Mouse (Mus musculus) urinary bladder, adult 18-20 months (tissue): ENCODE measurements around the gene Zmynd11.

Source experiments
- DNase-seq, 2 experiments: peaks; one replicate each; pipeline ENCODE4 v3.0.0; 2022; ENCODE audit warnings: low spot score in 2 of 2, mixed read lengths in 2 of 2

The Zmynd11 gene

GRCm38 (mm10) chr13:9656613-9657012 lies 108.5 kb downstream of the Zmynd11 start:
- DNase-seq, result no peak

- DNase-seq, result no peak
Observed at GRCm38 (mm10) chr13:9653018-9653417, 112.1 kb downstream of the Zmynd11 start.

GRCm38 (mm10) chr13:9650580-9650979 lies 114.5 kb downstream of the Zmynd11 start:
- no peak for DNase-seq

GRCm38 (mm10) chr13:9649894-9650293 lies 115.2 kb downstream of the Zmynd11 start:
- no peak for DNase-seq

- DNase-seq, result no peak
Observed at GRCm38 (mm10) chr13:9648716-9649115, 116.4 kb downstream of the Zmynd11 start.

- no peak for DNase-seq
Observed at GRCm38 (mm10) chr13:9637949-9638348, 127.2 kb downstream of the Zmynd11 start.

GRCm38 (mm10) chr13:9636505-9636904 lies 128.6 kb downstream of the Zmynd11 start:
- DNase-seq, result no peak

GRCm38 (mm10) chr13:9635951-9636350 lies 129.2 kb downstream of the Zmynd11 start:
- no peak for DNase-seq
